Mouse (Mus musculus): Measurements from ENCODE around the gene Myo1h. TPM values are rescaled to one million over a fixed set of nuclear protein-coding genes. Genes with fewer than 3 reads are reported as not detected.

The Myo1h gene
- polyA plus RNA-seq, 1 experiment from 2014 or later, result 1.1 TPM

GRCm38 (mm10) chr5:114275991-114276390 lies 13.0 kb upstream of the Myo1h start:
- Histone ChIP-seq H3K9ac (no peak overlapping the region), H3K27me3 (replicated peaks) (peaks cover 66% of the 10 kb centered on the region), H3K27ac (no peak overlapping the region), H3K9me3 (no peaks in the 10 kb centered on the region), H3K4me1 (peaks cover 37% of the 10 kb centered on the region), H3K4me3 (no peak overlapping the region), H3K4me2 (no peak overlapping the region), H3K36me3 (replicated peaks) (no peaks in the 10 kb centered on the region)
- 19% methylated on average over 16 of the region's 16 CpGs for WGBS
- no peak for ATAC-seq (replicated peaks)

GRCm38 (mm10) chr5:114279382-114280143 lies 9.4 kb upstream of the Myo1h start:
- Histone ChIP-seq H3K4me2 (peak overlapping the region; percentile 31), H3K27me3 (replicated peaks) (peaks cover 36% of the 10 kb centered on the region), H3K4me3 (peak overlapping the region; percentile 11; the same call in 1 of the 2 replicates), H3K9me3 (no peaks in the 10 kb centered on the region), H3K36me3 (replicated peaks) (no peaks in the 10 kb centered on the region), H3K9ac (no peak overlapping the region), H3K27ac (no peak overlapping the region), H3K4me1 (peaks cover 27% of the 10 kb centered on the region)
- no peak for ATAC-seq (replicated peaks)
- WGBS, result 11% methylated on average over 12 of the region's 12 CpGs

GRCm38 (mm10) chr5:114282346-114282745 lies 6.6 kb upstream of the Myo1h start:
- no peaks in the 10 kb centered on the region for H3K9me3 ChIP-seq
- H3K4me2 ChIP-seq, result no peak overlapping the region
- peak overlapping the region; percentile 22; the same call in 1 of the 2 replicates for H3K27ac ChIP-seq
- H3K27me3 ChIP-seq (replicated peaks), result peaks cover 14% of the 10 kb centered on the region
- 0 out of 2 replicates have a peak, but pooled peaks have one; percentile 14 for ATAC-seq (replicated peaks)
- no peaks in the 10 kb centered on the region for H3K36me3 ChIP-seq (replicated peaks)
- 15% methylated on average over 6 of the region's 6 CpGs for WGBS
- peaks cover 18% of the 10 kb centered on the region; the same call in 1 of the 2 replicates for H3K4me1 ChIP-seq
- no peak overlapping the region for H3K4me3 ChIP-seq
- H3K9ac ChIP-seq, result no peak overlapping the region

GRCm38 (mm10) chr5:114284604-114285397 lies 4.2 kb upstream of the Myo1h start:
- no peak overlapping the region for H3K9ac ChIP-seq
- no peaks in the 10 kb centered on the region for H3K9me3 ChIP-seq
- 0 out of 2 replicates have a peak, but pooled peaks cover 15% of the 10 kb centered on the region for H3K27me3 ChIP-seq (replicated peaks)
- H3K27ac ChIP-seq, result no peak overlapping the region
- WGBS, result 47% methylated on average over 13 of the region's 13 CpGs
- no peaks in the 10 kb centered on the region for H3K36me3 ChIP-seq (replicated peaks)
- peaks cover 16% of the 10 kb centered on the region for H3K4me1 ChIP-seq
- no peak overlapping the region for H3K4me3 ChIP-seq
- no peak overlapping the region for H3K4me2 ChIP-seq
- 0 out of 2 replicates have a peak, but pooled peaks have one; percentile 4 for ATAC-seq (replicated peaks)

GRCm38 (mm10) chr5:114285398-114285700 lies 3.6 kb upstream of the Myo1h start:
- WGBS, result 72% methylated on average over 3 of the region's 3 CpGs
- Histone ChIP-seq H3K9me3 (no peaks in the 10 kb centered on the region), H3K9ac (no peak overlapping the region), H3K36me3 (replicated peaks) (no peaks in the 10 kb centered on the region), H3K4me1 (peaks cover 19% of the 10 kb centered on the region), H3K27me3 (replicated peaks) (0 out of 2 replicates have a peak, but pooled peaks cover 15% of the 10 kb centered on the region), H3K4me2 (no peak overlapping the region), H3K4me3 (no peak overlapping the region), H3K27ac (no peak overlapping the region)
- no peak for ATAC-seq (replicated peaks)

GRCm38 (mm10) chr5:114286102-114286501 lies 2.9 kb upstream of the Myo1h start:
- H3K4me2 ChIP-seq, result no peak overlapping the region
- no peak overlapping the region for H3K27ac ChIP-seq
- no peak overlapping the region for H3K4me3 ChIP-seq
- no peaks in the 10 kb centered on the region for H3K9me3 ChIP-seq
- no peak overlapping the region for H3K9ac ChIP-seq
- WGBS, result 81% methylated on average over 4 of the region's 4 CpGs
- H3K27me3 ChIP-seq (replicated peaks), result 0 out of 2 replicates have a peak, but pooled peaks cover 15% of the 10 kb centered on the region
- H3K4me1 ChIP-seq, result peaks cover 23% of the 10 kb centered on the region
- ATAC-seq (replicated peaks), result no peak
- H3K36me3 ChIP-seq (replicated peaks), result no peaks in the 10 kb centered on the region

GRCm38 (mm10) chr5:114286872-114287571 lies 1.9 kb upstream of the Myo1h start:
- H3K4me1 ChIP-seq, result peaks cover 21% of the 10 kb centered on the region
- WGBS, result 87% methylated on average over 16 of the region's 16 CpGs
- no peak overlapping the region for H3K9ac ChIP-seq
- no peak overlapping the region for H3K27ac ChIP-seq
- H3K27me3 ChIP-seq (replicated peaks), result 0 out of 2 replicates have a peak, but pooled peaks cover 13% of the 10 kb centered on the region
- no peak overlapping the region for H3K4me3 ChIP-seq
- H3K4me2 ChIP-seq, result no peak overlapping the region
- no peak for ATAC-seq (replicated peaks)
- H3K36me3 ChIP-seq (replicated peaks), result no peaks in the 10 kb centered on the region
- no peaks in the 10 kb centered on the region for H3K9me3 ChIP-seq

GRCm38 (mm10) chr5:114288396-114288795 lies 570 bp upstream of the Myo1h start:
- WGBS, result 89% methylated on average over 5 of the region's 5 CpGs

GRCm38 (mm10) chr5:114290004-114290403 lies 1.0 kb downstream of the Myo1h start:
- Histone ChIP-seq H3K4me2 (no peak overlapping the region), H3K4me3 (no peak overlapping the region), H3K9ac (no peak overlapping the region), H3K36me3 (replicated peaks) (no peaks in the 10 kb centered on the region), H3K4me1 (peaks cover 16% of the 10 kb centered on the region), H3K27me3 (replicated peaks) (0 out of 2 replicates have a peak, but pooled peaks cover 13% of the 10 kb centered on the region), H3K27ac (peak overlapping the region; percentile 43), H3K9me3 (no peaks in the 10 kb centered on the region)
- 43% methylated on average over 3 of the region's 3 CpGs for WGBS
- peak; percentile 70 for ATAC-seq (replicated peaks)

More at GRCm38 (mm10) chr5:114288396-114288795, 570 bp upstream of the Myo1h start:
- Histone ChIP-seq H3K36me3 (replicated peaks) (no peaks in the 10 kb centered on the region), H3K4me2 (no peak overlapping the region), H3K9me3 (no peaks in the 10 kb centered on the region), H3K4me3 (no peak overlapping the region), H3K4me1 (peaks cover 18% of the 10 kb centered on the region), H3K27me3 (replicated peaks) (0 out of 2 replicates have a peak, but pooled peaks cover 13% of the 10 kb centered on the region), H3K9ac (no peak overlapping the region), H3K27ac (no peak overlapping the region)
- no peak for ATAC-seq (replicated peaks)

- no peak overlapping the region for H3K4me3 ChIP-seq
- no peak for ATAC-seq (replicated peaks)
- peaks cover 31% of the 10 kb centered on the region for H3K4me1 ChIP-seq
- WGBS, result 17% methylated on average over 22 of the region's 22 CpGs
- H3K27me3 ChIP-seq (replicated peaks), result peaks cover 6% of the 10 kb centered on the region; the same call in 1 of the 2 replicates
- no peak overlapping the region for H3K9ac ChIP-seq
- H3K27ac ChIP-seq, result no peak overlapping the region
- no peak overlapping the region for H3K4me2 ChIP-seq
- H3K9me3 ChIP-seq, result no peaks in the 10 kb centered on the region
- H3K36me3 ChIP-seq (replicated peaks), result no peaks in the 10 kb centered on the region
Measured at GRCm38 (mm10) chr5:114296693-114297631, 8.0 kb downstream of the Myo1h start.

- 39% methylated on average over 18 of the region's 18 CpGs for WGBS
- Histone ChIP-seq H3K4me1 (peaks cover 31% of the 10 kb centered on the region), H3K27ac (peak overlapping the region; percentile 14), H3K9me3 (no peaks in the 10 kb centered on the region), H3K27me3 (replicated peaks) (peaks cover 11% of the 10 kb centered on the region; the same call in 1 of the 2 replicates), H3K4me2 (no peak overlapping the region; the same call in 1 of the 2 replicates), H3K36me3 (replicated peaks) (no peaks in the 10 kb centered on the region), H3K4me3 (no peak overlapping the region), H3K9ac (no peak overlapping the region)
- peak; percentile 40; the same call in 1 of the 2 replicates for ATAC-seq (replicated peaks)
Measured at GRCm38 (mm10) chr5:114298212-114298894, 9.4 kb downstream of the Myo1h start.
